Mouse (Mus musculus) forebrain, embryonic 13.5 days (tissue): ENCODE measurements around the gene Srsf3. TPM values are rescaled to one million over a fixed set of nuclear protein-coding genes. Genes with fewer than 3 reads are reported as not detected.

Experiments used
- ATAC-seq: fragments of 200-750 bp; cut with Nextera tagmentation; 2 replicates; pipeline ENCODE4 v1.8.0; 2017
- H3K27ac ChIP-seq: fragments of 300-500 bp; sonication (generic); 2 replicates; pipeline ENCODE4 v1.5.1; 2015; ENCODE audit warnings: inconsistent platforms, mild to moderate bottlenecking, moderate library complexity
- H3K27me3 ChIP-seq: fragments of 300-500 bp; sonication (generic); 2 replicates; pipeline ENCODE4 v1.6.1; 2015; ENCODE audit warnings: mild to moderate bottlenecking, inconsistent platforms
- H3K36me3 ChIP-seq: fragments of 300-500 bp; sonication (generic); 2 replicates; pipeline ENCODE4 v1.6.1; 2015; ENCODE audit warnings: mild to moderate bottlenecking, inconsistent platforms; ENCODE audit not compliant: poor library complexity, severe bottlenecking
- H3K4me1 ChIP-seq: fragments of 300-500 bp; sonication (generic); 2 replicates; pipeline ENCODE4 v1.6.1; 2015; ENCODE audit warnings: inconsistent platforms
- H3K4me2 ChIP-seq: fragments of 300-500 bp; sonication (generic); 2 replicates; pipeline ENCODE4 v1.6.1; 2015; ENCODE audit warnings: inconsistent platforms, mild to moderate bottlenecking, moderate library complexity
- H3K4me3 ChIP-seq: fragments of 300-500 bp; sonication (generic); 2 replicates; pipeline ENCODE4 v1.5.1; 2015; ENCODE audit warnings: mild to moderate bottlenecking, inconsistent platforms
- H3K9ac ChIP-seq: fragments of 300-500 bp; sonication (generic); 2 replicates; pipeline ENCODE4 v1.6.1; 2015; ENCODE audit warnings: mild to moderate bottlenecking, inconsistent platforms
- H3K9me3 ChIP-seq: fragments of 300-500 bp; sonication (generic); replicated peaks from 2 replicates; pipeline ENCODE4 v1.6.1; 2016; ENCODE audit warnings: inconsistent platforms
- WGBS: fragments of 180-500 bp; shearing (Covaris S2); methylation state at CpG from one replicate; pipeline ENCODE4 v1.1.7; 2015; 5-methylcytosine and 5-hydroxymethylcytosine counted together
- polyA plus RNA-seq: library from polyadenylated mRNA; unstranded; fragments of >200 nt; fragmentation: Nextera tagmentation; extraction: Ambion mirVana; gene quantifications from 2 replicates; pipeline ENCODE4 v1.2.1, GENCODE M21; 2015

Srsf3 gene
- polyA plus RNA-seq, 1 experiment from 2014 or later, result 753 TPM

- Histone ChIP-seq H3K4me2 (no peak overlapping the region), H3K4me1 (peaks cover 11% of the 10 kb centered on the region; the same call in 1 of the 2 replicates), H3K27ac (peak overlapping the region; percentile 31), H3K9me3 (no peaks in the 10 kb centered on the region), H3K36me3 (peaks cover 41% of the 10 kb centered on the region), H3K27me3 (no peaks in the 10 kb centered on the region), H3K4me3 (no peak overlapping the region), H3K9ac (no peak overlapping the region)
- ATAC-seq, result peak; percentile 56
- WGBS, result 24% methylated on average over 13 of the region's 13 CpGs
Observed at GRCm38 (mm10) chr17:29048748-29049507, 16.5 kb downstream of the Srsf3 start.

DNA sequence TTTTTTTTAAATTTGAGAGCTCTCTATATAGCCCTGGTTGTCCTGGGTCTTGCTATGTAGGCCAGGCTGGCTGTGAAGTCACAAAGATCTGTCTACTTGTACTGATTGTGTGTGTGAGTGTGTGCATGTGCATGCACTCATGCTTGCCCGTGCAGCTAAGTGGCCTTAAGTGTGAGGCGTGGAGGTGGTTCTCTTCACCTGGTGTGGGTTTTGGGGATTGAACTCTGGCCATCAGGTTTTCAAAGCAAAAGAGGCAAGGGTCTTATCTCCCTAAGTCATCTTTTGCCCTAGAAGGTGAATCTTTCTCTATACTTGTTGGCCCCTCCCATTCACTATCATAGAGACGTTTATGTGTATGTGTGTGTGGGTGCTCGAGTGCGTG lies 17.1 kb downstream of the Srsf3 start:
- 79% methylated on average over 5 of the region's 5 CpGs for WGBS
- ATAC-seq, result no peak
- no peak overlapping the region for H3K4me2 ChIP-seq
- peaks cover 35% of the 10 kb centered on the region for H3K36me3 ChIP-seq
- no peak overlapping the region for H3K9ac ChIP-seq
- no peaks in the 10 kb centered on the region for H3K27me3 ChIP-seq
- H3K4me3 ChIP-seq, result no peak overlapping the region
- H3K9me3 ChIP-seq, result no peaks in the 10 kb centered on the region
- H3K4me1 ChIP-seq, result peaks cover 11% of the 10 kb centered on the region; the same call in 1 of the 2 replicates
- no peak overlapping the region for H3K27ac ChIP-seq

DNA sequence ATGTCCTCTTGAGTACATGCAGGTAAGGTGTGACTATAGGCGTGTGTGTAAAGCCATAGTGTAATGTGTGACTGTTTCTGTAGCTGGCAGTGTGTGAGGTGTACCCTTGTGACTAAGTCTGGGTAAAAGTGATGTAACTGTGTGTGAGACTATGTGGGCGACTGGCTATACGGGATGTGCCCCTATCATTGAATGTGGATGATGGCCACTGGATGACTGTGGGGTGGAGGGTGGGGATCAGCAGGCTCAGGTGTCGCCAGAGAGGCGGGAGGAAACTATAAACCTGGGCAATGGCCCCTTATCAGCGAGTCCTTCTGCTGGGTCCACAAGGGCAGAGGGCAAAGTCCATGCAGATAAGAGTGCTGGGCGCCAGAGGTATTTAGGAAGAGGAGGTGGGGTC lies 17.5 kb downstream of the Srsf3 start:
- Histone ChIP-seq H3K27me3 (no peaks in the 10 kb centered on the region), H3K4me2 (no peak overlapping the region), H3K9ac (no peak overlapping the region), H3K9me3 (no peaks in the 10 kb centered on the region), H3K4me3 (no peak overlapping the region), H3K36me3 (peaks cover 31% of the 10 kb centered on the region), H3K4me1 (peaks cover 11% of the 10 kb centered on the region; the same call in 1 of the 2 replicates), H3K27ac (no peak overlapping the region)
- ATAC-seq, result no peak
- 88% methylated on average over 7 of the region's 7 CpGs for WGBS

DNA sequence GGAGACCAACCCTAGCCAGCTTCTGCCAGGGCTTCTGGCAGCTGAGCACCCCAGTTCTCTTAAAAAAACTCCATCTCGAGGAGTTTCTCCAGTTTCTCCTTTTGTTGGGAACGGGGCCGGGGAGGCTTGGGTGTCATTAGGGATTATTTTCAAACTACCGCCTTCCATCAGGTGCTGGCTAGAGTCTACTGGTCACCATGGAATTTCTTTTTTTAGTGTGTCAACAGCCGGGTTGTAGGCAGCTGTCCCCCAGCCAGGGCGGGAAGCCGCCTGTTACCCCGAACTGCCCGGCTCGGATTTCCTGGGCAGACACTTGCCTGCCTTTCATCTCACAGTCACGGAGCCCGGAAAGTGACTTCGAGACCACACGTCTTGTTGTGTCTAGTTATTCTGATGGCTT lies 18.4 kb downstream of the Srsf3 start:
- ATAC-seq, result no peak
- Histone ChIP-seq H3K36me3 (peaks cover 22% of the 10 kb centered on the region), H3K27ac (no peak overlapping the region), H3K4me2 (no peak overlapping the region), H3K27me3 (no peaks in the 10 kb centered on the region), H3K4me3 (no peak overlapping the region), H3K9ac (no peak overlapping the region), H3K9me3 (no peaks in the 10 kb centered on the region), H3K4me1 (peaks cover 10% of the 10 kb centered on the region; the same call in 1 of the 2 replicates)
- 72% methylated on average over 14 of the region's 14 CpGs for WGBS

- ATAC-seq, result no peak
- H3K4me3 ChIP-seq, result no peak overlapping the region
- 95% methylated on average over 6 of the region's 6 CpGs for WGBS
Observed at GRCm38 (mm10) chr17:29053067-29053466, 20.6 kb downstream of the Srsf3 start.

GRCm38 (mm10) chr17:29053841-29054240 lies 21.4 kb downstream of the Srsf3 start:
- no peak overlapping the region for H3K9ac ChIP-seq
- H3K27me3 ChIP-seq, result no peaks in the 10 kb centered on the region
- no peak overlapping the region for H3K27ac ChIP-seq
- H3K4me3 ChIP-seq, result no peak overlapping the region
- 83% methylated on average over 7 of the region's 7 CpGs for WGBS
- no peaks in the 10 kb centered on the region for H3K9me3 ChIP-seq
- ATAC-seq, result no peak
- H3K4me2 ChIP-seq, result no peak overlapping the region
- H3K36me3 ChIP-seq, result no peaks in the 10 kb centered on the region
- H3K4me1 ChIP-seq, result peaks cover 15% of the 10 kb centered on the region

More at GRCm38 (mm10) chr17:29053067-29053466, 20.6 kb downstream of the Srsf3 start:
- Histone ChIP-seq H3K9ac (no peak overlapping the region), H3K4me1 (peaks cover 16% of the 10 kb centered on the region), H3K4me2 (no peak overlapping the region), H3K27ac (no peak overlapping the region), H3K27me3 (no peaks in the 10 kb centered on the region), H3K36me3 (peaks cover 2% of the 10 kb centered on the region), H3K9me3 (no peaks in the 10 kb centered on the region)

- H3K4me2 ChIP-seq, result no peak overlapping the region
- 79% methylated on average over 6 of the region's 6 CpGs for WGBS
- peaks cover 12% of the 10 kb centered on the region for H3K4me1 ChIP-seq
- no peak overlapping the region for H3K9ac ChIP-seq
- no peak overlapping the region for H3K4me3 ChIP-seq
- H3K9me3 ChIP-seq, result no peaks in the 10 kb centered on the region
- no peak overlapping the region for H3K27ac ChIP-seq
- H3K27me3 ChIP-seq, result no peaks in the 10 kb centered on the region
- ATAC-seq, result no peak
- no peaks in the 10 kb centered on the region for H3K36me3 ChIP-seq
Observed at GRCm38 (mm10) chr17:29054429-29054828, 22.0 kb downstream of the Srsf3 start.

DNA sequence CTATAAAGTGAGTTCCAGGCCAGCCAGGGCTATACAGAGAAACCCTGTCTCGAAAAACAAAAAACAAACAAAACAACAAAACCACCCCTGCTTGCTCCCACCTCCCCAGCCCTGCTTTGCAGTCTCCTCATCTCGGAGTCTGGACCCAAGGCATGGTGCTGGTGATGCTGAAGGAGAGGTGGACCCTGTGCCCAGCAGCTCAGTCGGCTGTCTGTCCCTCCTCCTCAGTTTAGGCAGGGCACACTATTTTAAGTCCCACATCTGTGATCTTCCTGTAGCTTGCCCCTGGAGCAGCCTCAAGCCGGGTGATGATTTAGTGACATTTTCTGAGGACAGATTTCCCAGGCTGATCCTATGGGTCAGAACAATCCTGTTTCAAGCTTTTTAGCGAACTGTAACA lies 23.2 kb downstream of the Srsf3 start:
- Histone ChIP-seq H3K27me3 (no peaks in the 10 kb centered on the region), H3K9ac (no peak overlapping the region), H3K4me1 (peaks cover 12% of the 10 kb centered on the region), H3K9me3 (no peaks in the 10 kb centered on the region), H3K36me3 (no peaks in the 10 kb centered on the region), H3K27ac (no peak overlapping the region), H3K4me3 (no peak overlapping the region), H3K4me2 (no peak overlapping the region)
- 78% methylated on average over 5 of the region's 5 CpGs for WGBS
- ATAC-seq, result no peak

DNA sequence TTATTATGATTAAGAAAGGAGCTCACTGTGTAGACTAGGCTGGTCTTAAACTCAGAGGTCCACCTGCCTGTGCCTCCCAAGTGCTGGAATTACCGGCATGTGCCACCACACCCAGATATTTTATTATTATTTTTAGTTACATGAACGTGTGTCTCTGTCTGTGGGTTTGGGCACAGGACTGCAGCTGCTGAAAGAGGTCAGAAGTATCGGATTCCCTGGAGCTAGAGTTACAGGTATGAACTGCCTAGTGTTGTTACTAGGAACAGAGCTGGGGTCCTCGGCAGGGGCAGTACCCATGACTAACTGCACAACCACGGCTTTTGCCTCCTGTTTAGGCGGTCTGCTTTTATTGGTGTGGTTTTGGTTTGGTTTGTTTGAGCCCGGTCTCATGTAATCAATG lies 23.8 kb downstream of the Srsf3 start:
- no peak overlapping the region for H3K4me2 ChIP-seq
- H3K9ac ChIP-seq, result no peak overlapping the region
- no peaks in the 10 kb centered on the region for H3K27me3 ChIP-seq
- peaks cover 12% of the 10 kb centered on the region for H3K4me1 ChIP-seq
- WGBS, result 44% methylated on average over 7 of the region's 7 CpGs
- H3K27ac ChIP-seq, result no peak overlapping the region
- ATAC-seq, result no peak
- no peak overlapping the region for H3K4me3 ChIP-seq
- no peaks in the 10 kb centered on the region for H3K36me3 ChIP-seq
- no peaks in the 10 kb centered on the region for H3K9me3 ChIP-seq

DNA sequence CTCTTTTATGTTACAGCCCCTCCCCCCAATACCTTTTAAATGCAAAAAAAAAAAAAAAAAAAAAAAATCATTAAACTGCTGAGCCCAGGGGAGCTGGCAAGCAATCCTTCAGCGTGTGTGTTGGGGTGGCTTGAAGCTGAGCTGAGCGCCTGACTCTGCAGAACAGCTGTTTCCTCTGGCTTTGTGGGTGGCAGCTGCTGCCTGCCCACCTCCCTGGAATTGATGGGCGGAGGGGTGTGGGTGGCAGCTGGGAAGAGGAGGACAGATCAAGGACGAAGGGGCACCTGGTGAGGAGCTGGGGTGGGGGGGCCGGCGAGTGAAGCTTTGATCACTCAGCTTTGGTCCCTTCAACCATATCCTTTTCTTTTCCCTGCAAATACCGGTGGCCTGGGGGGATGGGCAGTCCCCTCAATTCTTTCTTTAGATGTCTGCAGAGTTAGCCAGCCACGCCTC lies 24.3 kb downstream of the Srsf3 start:
- ATAC-seq, result peak; percentile 57; the same call in 1 of the 2 replicates
- peaks cover 12% of the 10 kb centered on the region for H3K4me1 ChIP-seq
- no peak overlapping the region for H3K4me3 ChIP-seq
- H3K9ac ChIP-seq, result no peak overlapping the region
- H3K27ac ChIP-seq, result 0 out of 2 replicates have a peak overlapping the region, but pooled peaks have one; percentile 41
- H3K27me3 ChIP-seq, result no peaks in the 10 kb centered on the region
- no peaks in the 10 kb centered on the region for H3K9me3 ChIP-seq
- no peaks in the 10 kb centered on the region for H3K36me3 ChIP-seq
- H3K4me2 ChIP-seq, result 0 out of 2 replicates have a peak overlapping the region, but pooled peaks have one; percentile 1
- WGBS, result 2% methylated on average over 8 of the region's 8 CpGs

DNA sequence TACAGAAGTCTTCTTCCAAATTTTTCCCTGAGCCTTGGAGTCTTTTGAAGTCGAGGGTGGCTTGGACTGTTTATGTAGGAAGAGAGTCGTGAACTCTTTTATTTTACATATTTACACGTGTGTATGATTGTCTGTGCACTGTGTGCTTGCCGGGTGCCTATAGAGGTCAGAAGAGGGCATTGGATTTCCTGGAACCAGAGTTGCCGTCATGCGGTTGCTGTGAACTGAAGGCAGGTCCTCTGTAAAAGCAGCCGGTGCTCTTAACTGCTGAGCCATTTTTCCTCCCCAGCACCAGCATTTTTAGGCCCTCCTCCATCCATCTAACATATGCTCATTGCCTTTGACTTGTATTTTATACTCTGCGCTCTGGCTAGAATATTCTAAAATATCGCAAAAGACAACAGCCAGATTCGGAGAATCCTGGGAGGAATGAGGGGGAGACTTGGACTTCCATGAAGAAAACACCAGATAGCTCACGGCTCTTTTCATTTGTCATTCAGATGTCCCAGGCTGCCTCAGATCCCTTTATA lies 25.0 kb downstream of the Srsf3 start:
- Histone ChIP-seq H3K4me3 (no peak overlapping the region), H3K4me2 (no peak overlapping the region), H3K27me3 (no peaks in the 10 kb centered on the region), H3K9me3 (no peaks in the 10 kb centered on the region), H3K36me3 (no peaks in the 10 kb centered on the region), H3K27ac (no peak overlapping the region), H3K4me1 (peaks cover 16% of the 10 kb centered on the region), H3K9ac (no peak overlapping the region)
- no peak for ATAC-seq
- WGBS, result 88% methylated on average over 11 of the region's 11 CpGs

DNA sequence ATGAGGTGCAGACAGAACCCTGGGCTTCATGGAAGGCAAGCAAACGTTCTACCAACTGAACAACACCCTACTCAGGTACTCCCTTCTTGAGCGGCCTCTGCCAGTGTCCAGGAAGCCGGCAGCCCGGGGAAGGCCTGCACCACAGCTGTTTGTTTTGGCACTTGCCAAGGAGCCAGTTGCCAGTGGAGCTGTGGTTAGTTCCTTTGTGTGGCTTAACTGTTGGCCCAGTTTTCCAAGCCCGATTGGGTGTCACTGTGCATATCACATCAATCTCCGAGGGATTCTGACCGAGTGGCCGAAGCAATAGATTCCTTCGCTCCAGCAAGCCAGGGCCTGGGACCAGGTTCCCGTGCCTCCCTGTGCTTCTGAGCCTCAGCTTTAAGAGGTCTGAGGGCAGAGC lies 25.5 kb downstream of the Srsf3 start:
- H3K9ac ChIP-seq, result no peak overlapping the region
- H3K4me1 ChIP-seq, result peaks cover 21% of the 10 kb centered on the region
- H3K27ac ChIP-seq, result no peak overlapping the region
- no peak overlapping the region for H3K4me3 ChIP-seq
- H3K9me3 ChIP-seq, result no peaks in the 10 kb centered on the region
- no peaks in the 10 kb centered on the region for H3K36me3 ChIP-seq
- no peaks in the 10 kb centered on the region for H3K27me3 ChIP-seq
- ATAC-seq, result no peak
- WGBS, result 86% methylated on average over 10 of the region's 10 CpGs
- H3K4me2 ChIP-seq, result no peak overlapping the region
